Mouse (Mus musculus): Measurements from ENCODE around the gene Atp5j. TPM values are rescaled to one million over a fixed set of nuclear protein-coding genes. Genes with fewer than 3 reads are reported as not detected.

Atp5j gene
- polyA plus RNA-seq, 1 experiment from 2014 or later = 903 TPM

- 47% methylated on average over 5 of the region's 5 CpGs for WGBS
- Histone ChIP-seq H3K27ac (no peak overlapping the region), H3K27me3 (no peaks in the 10 kb centered on the region), H3K9ac (no peak overlapping the region), H3K36me3 (no peaks in the 10 kb centered on the region), H3K9me3 (no peaks in the 10 kb centered on the region), H3K4me1 (no peaks in the 10 kb centered on the region), H3K4me2 (replicated peaks) (no peak overlapping the region), H3K4me3 (no peak overlapping the region)
- no peak for ATAC-seq (ENCODE audit: low FRiP score, low read depth)
Observed at GRCm38 (mm10) chr16:84804866-84805265, 30.6 kb downstream of the Atp5j start.

DNA sequence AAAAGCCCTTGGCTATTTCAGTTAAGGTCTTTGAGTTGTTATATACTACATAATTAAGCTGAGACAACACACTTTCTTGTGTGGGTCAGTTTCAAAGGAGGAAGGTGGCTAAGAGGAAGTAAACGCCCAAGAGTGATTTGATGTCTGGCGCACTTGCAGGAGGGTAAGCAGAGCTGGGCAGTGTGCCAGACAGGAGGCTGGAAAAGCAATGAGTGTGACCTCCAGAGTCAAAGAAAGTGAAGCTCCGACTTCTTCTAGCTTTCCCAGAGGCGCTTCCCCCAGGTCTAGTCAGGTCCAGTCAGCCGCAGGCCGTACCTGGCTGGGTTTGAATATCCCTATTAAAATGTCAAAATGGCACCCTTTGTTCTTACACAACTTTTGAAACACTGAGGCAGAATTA, 33.2 kb downstream of the Atp5j start:
- H3K27ac ChIP-seq = no peak overlapping the region
- no peaks in the 10 kb centered on the region for H3K4me1 ChIP-seq
- no peaks in the 10 kb centered on the region for H3K27me3 ChIP-seq
- H3K36me3 ChIP-seq = no peaks in the 10 kb centered on the region
- H3K9me3 ChIP-seq = no peaks in the 10 kb centered on the region
- WGBS = 61% methylated on average over 6 of the region's 6 CpGs
- no peak overlapping the region for H3K4me3 ChIP-seq
- H3K4me2 ChIP-seq (replicated peaks) = no peak overlapping the region
- no peak overlapping the region for H3K9ac ChIP-seq
- ATAC-seq (ENCODE audit: low FRiP score, low read depth) = no peak

DNA sequence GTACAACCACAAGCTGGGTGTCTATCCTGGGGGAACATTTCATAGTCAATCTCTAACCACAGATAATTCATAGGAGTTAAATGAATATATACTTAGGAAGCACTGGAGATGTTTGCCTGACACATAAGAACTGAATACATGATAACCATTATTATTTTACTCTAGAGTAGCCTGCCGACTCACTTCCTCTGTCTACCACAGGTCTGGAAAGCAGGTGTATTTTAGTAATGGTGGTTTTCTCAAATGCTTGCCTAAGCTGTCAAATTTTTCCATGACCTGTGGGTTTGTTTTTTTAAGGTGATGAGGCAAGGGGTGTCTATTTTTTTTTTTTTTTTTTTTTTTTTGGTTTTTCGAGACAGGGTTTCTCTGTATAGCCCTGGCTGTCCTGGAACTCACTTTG, 35.4 kb downstream of the Atp5j start:
- H3K9me3 ChIP-seq = no peaks in the 10 kb centered on the region
- no peak overlapping the region for H3K9ac ChIP-seq
- H3K27me3 ChIP-seq = no peaks in the 10 kb centered on the region
- 91% methylated on average over 1 of the region's 2 CpGs for WGBS
- no peak for ATAC-seq (ENCODE audit: low FRiP score, low read depth)
- no peaks in the 10 kb centered on the region for H3K36me3 ChIP-seq
- H3K4me1 ChIP-seq = no peaks in the 10 kb centered on the region
- no peak overlapping the region for H3K4me3 ChIP-seq
- H3K4me2 ChIP-seq (replicated peaks) = no peak overlapping the region
- no peak overlapping the region for H3K27ac ChIP-seq

GRCm38 (mm10) chr16:84796678-84797077, 38.7 kb downstream of the Atp5j start:
- ATAC-seq (ENCODE audit: low FRiP score, low read depth) = no peak
- Histone ChIP-seq H3K4me1 (no peaks in the 10 kb centered on the region), H3K4me2 (replicated peaks) (no peak overlapping the region), H3K9ac (no peak overlapping the region), H3K9me3 (no peaks in the 10 kb centered on the region), H3K27ac (no peak overlapping the region), H3K4me3 (no peak overlapping the region), H3K27me3 (no peaks in the 10 kb centered on the region), H3K36me3 (no peaks in the 10 kb centered on the region)
- WGBS = 81% methylated on average over 9 of the region's 9 CpGs

DNA sequence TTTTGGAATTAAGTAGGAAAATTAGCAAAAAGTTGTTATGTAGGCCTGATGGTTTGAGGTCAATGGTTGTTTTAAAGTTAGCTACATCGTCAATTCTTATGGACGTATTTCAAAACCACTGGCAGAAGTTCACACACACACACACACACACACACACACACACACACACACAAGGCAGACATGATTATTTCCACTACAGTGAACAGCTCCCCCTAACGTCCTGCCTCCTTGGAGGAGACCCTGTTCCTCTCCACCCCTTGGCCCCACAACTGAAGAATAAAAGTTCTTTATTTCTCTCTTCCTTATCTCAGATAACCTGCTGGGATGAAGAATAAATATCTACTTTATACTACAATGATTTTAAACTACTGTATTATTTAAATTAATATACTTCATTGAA, 40.1 kb downstream of the Atp5j start:
- Histone ChIP-seq H3K9me3 (peaks cover 3% of the 10 kb centered on the region; the same call in 1 of the 2 replicates), H3K4me1 (no peaks in the 10 kb centered on the region), H3K27ac (no peak overlapping the region), H3K4me2 (replicated peaks) (no peak overlapping the region), H3K36me3 (no peaks in the 10 kb centered on the region), H3K4me3 (no peak overlapping the region), H3K9ac (no peak overlapping the region), H3K27me3 (no peaks in the 10 kb centered on the region)
- 60% methylated on average over 3 of the region's 3 CpGs for WGBS
- no peak for ATAC-seq (ENCODE audit: low FRiP score, low read depth)

GRCm38 (mm10) chr16:84793401-84793800, 42.0 kb downstream of the Atp5j start:
- H3K36me3 ChIP-seq = no peaks in the 10 kb centered on the region
- H3K4me1 ChIP-seq = no peaks in the 10 kb centered on the region
- H3K27me3 ChIP-seq = no peaks in the 10 kb centered on the region
- 87% methylated on average over 14 of the region's 14 CpGs for WGBS
- no peak overlapping the region for H3K4me3 ChIP-seq
- ATAC-seq (ENCODE audit: low FRiP score, low read depth) = no peak
- peaks cover 3% of the 10 kb centered on the region; the same call in 1 of the 2 replicates for H3K9me3 ChIP-seq
- H3K4me2 ChIP-seq (replicated peaks) = no peak overlapping the region
- no peak overlapping the region for H3K9ac ChIP-seq
- H3K27ac ChIP-seq = no peak overlapping the region

GRCm38 (mm10) chr16:84790595-84791165, 44.7 kb downstream of the Atp5j start:
- H3K4me2 ChIP-seq (replicated peaks) = no peak overlapping the region
- ATAC-seq (ENCODE audit: low FRiP score, low read depth) = no peak

DNA sequence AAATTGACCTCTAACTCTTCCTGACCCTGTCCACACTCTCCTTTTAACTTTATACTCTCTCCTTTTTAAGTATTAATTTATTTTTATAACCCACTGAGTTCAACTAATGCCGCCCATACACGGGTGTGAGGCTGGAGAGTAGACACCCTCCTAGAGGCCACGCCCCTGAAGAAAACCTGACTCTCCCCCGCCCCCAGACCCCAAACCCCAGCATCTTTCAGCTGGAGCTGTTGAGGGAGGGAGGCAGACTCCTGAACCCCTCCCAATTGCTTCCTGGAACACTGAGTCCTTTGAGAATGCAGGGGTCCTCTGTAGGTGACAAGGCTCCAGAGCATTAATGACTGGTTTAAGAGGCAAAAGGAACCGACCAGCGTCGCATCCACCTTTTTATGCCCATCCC, 50.5 kb downstream of the Atp5j start:
- ATAC-seq (ENCODE audit: low FRiP score, low read depth) = no peak
- H3K9ac ChIP-seq = no peak overlapping the region
- no peaks in the 10 kb centered on the region for H3K27me3 ChIP-seq
- WGBS = 19% methylated on average over 7 of the region's 7 CpGs
- no peaks in the 10 kb centered on the region for H3K4me1 ChIP-seq
- no peaks in the 10 kb centered on the region for H3K9me3 ChIP-seq
- no peaks in the 10 kb centered on the region for H3K36me3 ChIP-seq
- no peak overlapping the region for H3K4me2 ChIP-seq (replicated peaks)
- H3K4me3 ChIP-seq = no peak overlapping the region
- H3K27ac ChIP-seq = no peak overlapping the region

More at GRCm38 (mm10) chr16:84790595-84791165, 44.7 kb downstream of the Atp5j start:
- H3K9ac ChIP-seq = no peak overlapping the region
- no peaks in the 10 kb centered on the region for H3K4me1 ChIP-seq
- H3K27me3 ChIP-seq = no peaks in the 10 kb centered on the region
- WGBS = 83% methylated on average over 1 of the region's 2 CpGs
- no peak overlapping the region for H3K27ac ChIP-seq
- no peaks in the 10 kb centered on the region for H3K36me3 ChIP-seq
- peaks cover 3% of the 10 kb centered on the region; the same call in 1 of the 2 replicates for H3K9me3 ChIP-seq
- no peak overlapping the region for H3K4me3 ChIP-seq

DNA sequence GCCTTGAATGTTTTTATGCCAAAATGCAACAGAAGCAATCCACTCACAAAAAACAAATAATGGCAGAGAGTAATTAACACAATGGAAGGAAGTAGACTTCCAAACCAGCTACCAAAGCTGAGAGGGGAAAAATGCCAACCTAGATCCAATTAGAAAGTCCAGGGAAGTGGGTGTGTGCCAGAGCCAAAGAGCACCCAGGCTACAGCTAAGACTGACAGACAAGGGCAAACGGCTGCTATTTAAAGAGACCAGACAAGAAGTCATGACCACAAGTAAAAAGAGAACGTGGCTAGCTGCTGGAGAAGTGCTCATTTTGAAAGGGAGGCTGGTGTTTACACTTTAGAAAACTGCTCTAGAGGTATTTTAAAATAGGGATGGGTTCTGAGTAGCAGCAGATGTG, 52.1 kb downstream of the Atp5j start:
- Histone ChIP-seq H3K36me3 (no peaks in the 10 kb centered on the region), H3K4me1 (no peaks in the 10 kb centered on the region), H3K4me3 (no peak overlapping the region), H3K4me2 (replicated peaks) (no peak overlapping the region), H3K27me3 (no peaks in the 10 kb centered on the region), H3K9ac (no peak overlapping the region), H3K27ac (no peak overlapping the region), H3K9me3 (peaks cover 9% of the 10 kb centered on the region; the same call in 1 of the 2 replicates)
- ATAC-seq (ENCODE audit: low FRiP score, low read depth) = no peak
- WGBS = 51% methylated on average over 2 of the region's 2 CpGs

- Histone ChIP-seq H3K4me1 (peaks cover 3% of the 10 kb centered on the region), H3K27ac (no peak overlapping the region), H3K9me3 (peaks cover 9% of the 10 kb centered on the region; the same call in 1 of the 2 replicates), H3K27me3 (peaks cover 20% of the 10 kb centered on the region), H3K4me3 (no peak overlapping the region), H3K36me3 (no peaks in the 10 kb centered on the region), H3K9ac (no peak overlapping the region), H3K4me2 (replicated peaks) (no peak overlapping the region)
- 79% methylated on average over 5 of the region's 5 CpGs for WGBS
- ATAC-seq (ENCODE audit: low FRiP score, low read depth) = no peak
Observed at GRCm38 (mm10) chr16:84779718-84780117, 55.7 kb downstream of the Atp5j start.

GRCm38 (mm10) chr16:84778861-84779630, 56.4 kb downstream of the Atp5j start:
- Histone ChIP-seq H3K4me2 (replicated peaks) (no peak overlapping the region), H3K9ac (no peak overlapping the region), H3K36me3 (no peaks in the 10 kb centered on the region), H3K9me3 (peaks cover 9% of the 10 kb centered on the region; the same call in 1 of the 2 replicates), H3K27me3 (peaks cover 24% of the 10 kb centered on the region), H3K27ac (no peak overlapping the region), H3K4me1 (peaks cover 3% of the 10 kb centered on the region), H3K4me3 (no peak overlapping the region)
- WGBS = 86% methylated on average over 6 of the region's 6 CpGs
- no peak for ATAC-seq (ENCODE audit: low FRiP score, low read depth)

GRCm38 (mm10) chr16:84778431-84778830, 57.0 kb downstream of the Atp5j start:
- H3K27me3 ChIP-seq = peaks cover 24% of the 10 kb centered on the region
- no peak overlapping the region for H3K4me2 ChIP-seq (replicated peaks)
- no peak overlapping the region for H3K4me3 ChIP-seq
- no peak for ATAC-seq (ENCODE audit: low FRiP score, low read depth)
- H3K9me3 ChIP-seq = peaks cover 9% of the 10 kb centered on the region; the same call in 1 of the 2 replicates
- no peak overlapping the region for H3K9ac ChIP-seq
- no peak overlapping the region for H3K27ac ChIP-seq
- H3K36me3 ChIP-seq = no peaks in the 10 kb centered on the region
- H3K4me1 ChIP-seq = peaks cover 6% of the 10 kb centered on the region
- WGBS = 58% methylated on average over 6 of the region's 6 CpGs
